Mouse (Mus musculus) embryonic facial prominence, embryonic 12.5 days (tissue): Measurements from ENCODE around the gene Rnf138rt1. TPM values are rescaled to one million over a fixed set of nuclear protein-coding genes. Genes with fewer than 3 reads are reported as not detected.

Source experiments
- polyA plus RNA-seq: library from polyadenylated mRNA; unstranded; fragments of >200 nt; fragmentation: Nextera tagmentation; extraction: Ambion mirVana; gene quantifications from 2 replicates; pipeline ENCODE4 v1.2.1, GENCODE M21; 2016

Rnf138rt1 gene
- polyA plus RNA-seq, 1 experiment from 2014 or later: 0.50 TPM

Other genes starting within 250 kb of the Rnf138rt1 start
- 0.48 and 0.56 TPM in 2 replicates for gene Grpr, start 211.7 kb downstream of the Rnf138rt1 start, polyA plus RNA-seq
- gene Ap1s2, start 147.7 kb upstream of the Rnf138rt1 start, polyA plus RNA-seq: 23.2 and 23.3 TPM in 2 replicates
- 82.9 and 86.8 TPM in 2 replicates for gene Zrsr2, start 197.3 kb upstream of the Rnf138rt1 start, polyA plus RNA-seq